Mouse (Mus musculus) limb, embryonic 13.5 days (tissue): ENCODE measurements around the gene Fbxo6. TPM values are rescaled to one million over a fixed set of nuclear protein-coding genes. Genes with fewer than 3 reads are reported as not detected.
"Not testable (repeated sequence)": the region's sequence is repeated elsewhere in the genome, so short reads cannot be mapped to it uniquely, and the experiment has no call there.

ENCODE experiments used
- ATAC-seq: fragments of 200-750 bp; cut with Nextera tagmentation; 2 replicates; pipeline ENCODE4 v1.8.0; 2017; ENCODE audit warnings: low read depth, moderate number of reproducible peaks, moderate TSS enrichment; ENCODE audit not compliant: low FRiP score
- H3K27ac ChIP-seq: fragments of 300-500 bp; sonication (generic); 2 replicates; pipeline ENCODE4 v1.5.1; 2015; ENCODE audit warnings: inconsistent platforms, mild to moderate bottlenecking, moderate library complexity
- H3K27me3 ChIP-seq: fragments of 300-500 bp; sonication (generic); 2 replicates; pipeline ENCODE4 v1.6.1; 2015; ENCODE audit warnings: mild to moderate bottlenecking, inconsistent platforms
- H3K36me3 ChIP-seq: fragments of 300-500 bp; sonication (generic); 2 replicates; pipeline ENCODE4 v1.6.1; 2015; ENCODE audit warnings: inconsistent platforms, mild to moderate bottlenecking, moderate library complexity
- H3K4me1 ChIP-seq: fragments of 300-500 bp; sonication (generic); 2 replicates; pipeline ENCODE4 v1.6.1; 2015; ENCODE audit warnings: inconsistent platforms
- H3K4me2 ChIP-seq: fragments of 300-500 bp; sonication (generic); replicated peaks from 2 replicates; pipeline ENCODE4 v1.6.1; 2015; ENCODE audit warnings: inconsistent platforms, mild to moderate bottlenecking, moderate library complexity
- H3K4me3 ChIP-seq: fragments of 300-500 bp; sonication (generic); 2 replicates; pipeline ENCODE4 v1.5.1; 2015; ENCODE audit warnings: moderate library complexity, mild to moderate bottlenecking, inconsistent platforms
- H3K9ac ChIP-seq: fragments of 300-500 bp; sonication (generic); 2 replicates; pipeline ENCODE4 v1.6.1; 2015; ENCODE audit warnings: mild to moderate bottlenecking, inconsistent platforms
- H3K9me3 ChIP-seq: fragments of 300-500 bp; sonication (generic); 2 replicates; pipeline ENCODE4 v1.6.1; 2016; ENCODE audit warnings: inconsistent platforms
- WGBS: fragments of 180-500 bp; shearing (Covaris S2); methylation state at CpG from one replicate; pipeline ENCODE4 v1.1.7; 2015; 5-methylcytosine and 5-hydroxymethylcytosine counted together
- polyA plus RNA-seq: library from polyadenylated mRNA; unstranded; fragments of >200 nt; fragmentation: Nextera tagmentation; extraction: Ambion mirVana; gene quantifications from 2 replicates; pipeline ENCODE4 v1.2.1, GENCODE M21; 2015

Gene Fbxo6
- 11.9 and 13.0 TPM in 2 replicates for polyA plus RNA-seq

GRCm38 (mm10) chr4:148151267-148152168 lies at the start of gene Fbxo6:
Gene Fbxo6, minus strand, starts transcription at chr4:148152140.
- 1% methylated on average over 46 of the region's 67 CpGs for WGBS
- Histone ChIP-seq H3K4me2 (peak within 1 kb of the TSS; percentile 97), H3K4me3 (peak within 1 kb of the TSS; percentile 68), H3K36me3 (peaks cover 37% of the 10 kb centered on the region), H3K4me1 (peaks cover 26% of the 10 kb centered on the region), H3K9me3 (no peaks in the 10 kb centered on the region), H3K27ac (peak within 1 kb of the TSS; percentile 55; the same call in 1 of the 2 replicates), H3K27me3 (no peaks in the 10 kb centered on the region), H3K9ac (peak within 1 kb of the TSS; percentile 73)
- ATAC-seq = peak; percentile 88

- H3K27me3 ChIP-seq = peaks cover 23% of the 10 kb centered on the region
- no peak for ATAC-seq
- no peak overlapping the region for H3K9ac ChIP-seq
- no peaks in the 10 kb centered on the region for H3K9me3 ChIP-seq
- H3K27ac ChIP-seq = no peak overlapping the region
- no peaks in the 10 kb centered on the region for H3K36me3 ChIP-seq
- no peaks in the 10 kb centered on the region for H3K4me1 ChIP-seq
- 35% methylated on average over 10 of the region's 10 CpGs for WGBS
- H3K4me3 ChIP-seq = no peak overlapping the region
- H3K4me2 ChIP-seq = no peak overlapping the region
Measured at GRCm38 (mm10) chr4:148198721-148199120, 46.8 kb upstream of the Fbxo6 start.

- Histone ChIP-seq H3K9me3 (no peaks in the 10 kb centered on the region), H3K9ac (no peak overlapping the region), H3K27ac (no peak overlapping the region), H3K4me2 (no peak overlapping the region), H3K4me1 (peaks cover 6% of the 10 kb centered on the region), H3K4me3 (no peak overlapping the region), H3K36me3 (no peaks in the 10 kb centered on the region), H3K27me3 (peaks cover 14% of the 10 kb centered on the region; the same call in 1 of the 2 replicates)
- no peak for ATAC-seq
Measured at GRCm38 (mm10) chr4:148194400-148194799, 42.5 kb upstream of the Fbxo6 start.

GRCm38 (mm10) chr4:148192707-148193245 lies 40.8 kb upstream of the Fbxo6 start:
- H3K4me2 ChIP-seq = no peak overlapping the region

GRCm38 (mm10) chr4:148188767-148189166 lies 36.8 kb upstream of the Fbxo6 start:
- not testable (repeated sequence) for H3K9ac ChIP-seq, H3K27ac ChIP-seq, H3K36me3 ChIP-seq, H3K9me3 ChIP-seq, H3K4me2 ChIP-seq, H3K4me3 ChIP-seq, ATAC-seq
- WGBS = 93% methylated on average over 1 of the region's 1 CpGs
- H3K4me1 ChIP-seq = peaks cover 14% of the 10 kb centered on the region
- H3K27me3 ChIP-seq = 0 out of 2 replicates have a peak, but pooled peaks cover 12% of the 10 kb centered on the region

More at GRCm38 (mm10) chr4:148192707-148193245, 40.8 kb upstream of the Fbxo6 start:
- no peaks in the 10 kb centered on the region for H3K9me3 ChIP-seq
- H3K27me3 ChIP-seq = 0 out of 2 replicates have a peak, but pooled peaks cover 4% of the 10 kb centered on the region
- H3K9ac ChIP-seq = no peak overlapping the region
- H3K27ac ChIP-seq = no peak overlapping the region
- no peaks in the 10 kb centered on the region for H3K36me3 ChIP-seq
- peaks cover 6% of the 10 kb centered on the region for H3K4me1 ChIP-seq
- no peak for ATAC-seq
- H3K4me3 ChIP-seq = no peak overlapping the region
- WGBS = 30% methylated on average over 11 of the region's 11 CpGs

GRCm38 (mm10) chr4:148185819-148186218 lies 33.9 kb upstream of the Fbxo6 start:
- Histone ChIP-seq H3K36me3 (no peaks in the 10 kb centered on the region), H3K27me3 (peaks cover 15% of the 10 kb centered on the region; the same call in 1 of the 2 replicates), H3K9me3 (no peaks in the 10 kb centered on the region), H3K4me2 (no peak overlapping the region), H3K4me3 (no peak overlapping the region), H3K27ac (no peak overlapping the region), H3K9ac (no peak overlapping the region), H3K4me1 (peaks cover 8% of the 10 kb centered on the region)
- WGBS = 68% methylated on average over 4 of the region's 4 CpGs
- ATAC-seq = no peak

GRCm38 (mm10) chr4:148184564-148184963 lies 32.6 kb upstream of the Fbxo6 start:
- Histone ChIP-seq H3K27ac (no peak overlapping the region), H3K27me3 (peaks cover 15% of the 10 kb centered on the region; the same call in 1 of the 2 replicates)

GRCm38 (mm10) chr4:148182363-148182762 lies 30.4 kb upstream of the Fbxo6 start:
- WGBS = 21% methylated on average over 8 of the region's 8 CpGs
- Histone ChIP-seq H3K4me3 (no peak overlapping the region), H3K9me3 (no peaks in the 10 kb centered on the region), H3K4me1 (peaks cover 8% of the 10 kb centered on the region), H3K27me3 (peaks cover 36% of the 10 kb centered on the region), H3K27ac (no peak overlapping the region), H3K36me3 (no peaks in the 10 kb centered on the region), H3K9ac (no peak overlapping the region), H3K4me2 (no peak overlapping the region)
- no peak for ATAC-seq

More at GRCm38 (mm10) chr4:148184564-148184963, 32.6 kb upstream of the Fbxo6 start:
- Histone ChIP-seq H3K9me3 (no peaks in the 10 kb centered on the region), H3K9ac (no peak overlapping the region), H3K4me2 (no peak overlapping the region), H3K4me1 (peaks cover 8% of the 10 kb centered on the region), H3K4me3 (no peak overlapping the region), H3K36me3 (no peaks in the 10 kb centered on the region)
- WGBS = 22% methylated on average over 9 of the region's 9 CpGs
- no peak for ATAC-seq

- H3K4me3 ChIP-seq = no peak overlapping the region
- H3K9ac ChIP-seq = no peak overlapping the region
- H3K4me2 ChIP-seq = no peak overlapping the region
- H3K4me1 ChIP-seq = peaks cover 8% of the 10 kb centered on the region
- H3K27ac ChIP-seq = no peak overlapping the region
- ATAC-seq = no peak
- no peaks in the 10 kb centered on the region for H3K9me3 ChIP-seq
- WGBS = 87% methylated on average over 12 of the region's 12 CpGs
- peaks cover 43% of the 10 kb centered on the region for H3K27me3 ChIP-seq
- H3K36me3 ChIP-seq = no peaks in the 10 kb centered on the region
Measured at GRCm38 (mm10) chr4:148181483-148181882, 29.5 kb upstream of the Fbxo6 start.

- no peaks in the 10 kb centered on the region for H3K9me3 ChIP-seq
- no peak overlapping the region for H3K4me3 ChIP-seq
- H3K27ac ChIP-seq = no peak overlapping the region
- H3K4me1 ChIP-seq = peaks cover 7% of the 10 kb centered on the region
- H3K27me3 ChIP-seq = peaks cover 69% of the 10 kb centered on the region
- no peak overlapping the region for H3K9ac ChIP-seq
- H3K36me3 ChIP-seq = no peaks in the 10 kb centered on the region
- H3K4me2 ChIP-seq = no peak overlapping the region
- no peak for ATAC-seq
Measured at GRCm38 (mm10) chr4:148177716-148178115, 25.8 kb upstream of the Fbxo6 start.

- not testable (repeated sequence) for H3K9ac ChIP-seq, H3K4me3 ChIP-seq, ATAC-seq, H3K36me3 ChIP-seq, H3K27ac ChIP-seq, H3K9me3 ChIP-seq, H3K4me2 ChIP-seq, H3K4me1 ChIP-seq
- peaks cover 77% of the 10 kb centered on the region for H3K27me3 ChIP-seq
- WGBS = 72% methylated on average over 5 of the region's 6 CpGs
Measured at GRCm38 (mm10) chr4:148176603-148177002, 24.7 kb upstream of the Fbxo6 start.

GRCm38 (mm10) chr4:148174495-148174862 lies 22.5 kb upstream of the Fbxo6 start:
- no peaks in the 10 kb centered on the region for H3K36me3 ChIP-seq
- H3K9me3 ChIP-seq = no peaks in the 10 kb centered on the region
- no peak for ATAC-seq
- H3K27ac ChIP-seq = no peak overlapping the region
- WGBS = 16% methylated on average over 12 of the region's 12 CpGs
- H3K4me3 ChIP-seq = no peak overlapping the region
- no peak overlapping the region for H3K9ac ChIP-seq
- H3K27me3 ChIP-seq = peaks cover 93% of the 10 kb centered on the region
- H3K4me1 ChIP-seq = peaks cover 7% of the 10 kb centered on the region
- peak overlapping the region; percentile 45; the same call in 1 of the 2 replicates for H3K4me2 ChIP-seq
